Mouse (Mus musculus): ENCODE measurements at regions not wholly inside any gene's neighbourhood (a gene's known extent, or its start where the extent isn't known, plus 50 kb on each side); places are given as distances from the start of the nearest gene placed in this dataset.
A peak's percentile ranks its signal among the peaks of the same experiment; 100 is the strongest.

DNA sequence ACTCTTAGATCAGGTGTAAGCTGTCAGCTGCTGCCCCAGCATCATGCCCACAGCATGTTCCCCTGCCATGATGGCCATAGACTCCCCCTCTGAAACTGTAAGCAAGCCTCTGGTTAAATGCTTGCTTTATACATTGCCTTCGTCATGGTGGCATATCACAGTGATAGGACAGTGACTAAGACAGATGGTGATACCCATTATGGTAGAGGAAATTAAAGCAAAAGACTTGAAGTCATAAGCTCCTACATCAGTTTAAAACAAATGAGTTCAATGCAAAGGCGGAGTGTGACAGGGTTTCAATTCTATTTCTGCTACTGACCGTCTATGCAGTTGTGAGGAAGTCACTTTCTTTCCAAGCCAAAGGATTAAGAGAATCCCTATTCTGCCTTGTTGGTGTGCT, 204.9 kb downstream of the Rps15a start:
- H3K27ac ChIP-seq (ENCODE audit: insufficient read depth, low read depth, low read length): no peak overlapping the region
- no peak overlapping the region for H3K4me3 ChIP-seq (ENCODE audit: insufficient read depth, low read depth, low read length)
- WGBS: 96% methylated on average over 3 of the region's 3 CpGs
- 0 out of 2 replicates have a peak, but pooled peaks cover 2% of the 10 kb centered on the region for H3K4me1 ChIP-seq (ENCODE audit: control insufficient read depth, insufficient read depth, low read length)
- TF ChIP-seq POLR2A (IDR thresholded peaks at IDR 0.05; ENCODE audit: insufficient read depth, low read depth, low read length): no peak

GRCm38 (mm10) chr7:117896528-117896927, 219.5 kb downstream of the Rps15a start:
- TF ChIP-seq POLR2A (IDR thresholded peaks at IDR 0.05; ENCODE audit: insufficient read depth, low read depth, low read length) (no peak), CTCF (IDR thresholded peaks at IDR 0.05; ENCODE audit: insufficient read depth, low read depth, low read length) (no peak)
- H3K27ac ChIP-seq (ENCODE audit: insufficient read depth, low read depth, low read length): no peak overlapping the region
- H3K4me1 ChIP-seq (ENCODE audit: control insufficient read depth, insufficient read depth, low read length): no peaks in the 10 kb centered on the region
- 79% methylated on average over 2 of the region's 2 CpGs for WGBS
- H3K4me3 ChIP-seq (ENCODE audit: insufficient read depth, low read depth, low read length): no peak overlapping the region

- Histone ChIP-seq H3K4me1 (ENCODE audit: control insufficient read depth, insufficient read depth, low read length) (no peaks in the 10 kb centered on the region), H3K27ac (ENCODE audit: insufficient read depth, low read depth, low read length) (no peak overlapping the region), H3K4me3 (ENCODE audit: insufficient read depth, low read depth, low read length) (no peak overlapping the region)
- no peak for TF ChIP-seq CTCF (IDR thresholded peaks at IDR 0.05; ENCODE audit: insufficient read depth, low read depth, low read length)
- TF ChIP-seq POLR2A (IDR thresholded peaks at IDR 0.05; ENCODE audit: insufficient read depth, low read depth, low read length): no peak
- WGBS: 83% methylated on average over 6 of the region's 6 CpGs
Measured at GRCm38 (mm10) chr7:117887288-117887687, 228.7 kb downstream of the Rps15a start.

DNA sequence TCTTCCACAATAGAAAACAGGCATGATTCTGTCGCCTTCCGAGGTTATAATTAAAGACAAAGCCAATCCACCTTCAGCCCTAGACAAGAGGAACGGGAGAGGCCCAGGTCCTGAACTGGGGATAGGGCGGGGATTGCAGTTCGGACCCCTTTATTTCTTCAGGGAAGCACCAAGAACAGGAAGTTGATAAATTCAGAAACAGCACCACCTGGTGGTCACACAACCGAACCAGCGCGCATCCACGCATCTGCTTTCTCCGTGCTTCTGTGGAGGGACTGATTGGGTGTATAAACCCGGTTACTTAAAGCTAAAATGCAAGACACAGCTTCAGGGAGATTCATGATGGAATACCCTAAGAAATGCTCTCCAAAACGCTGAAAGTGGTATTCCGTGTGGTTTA, 233.2 kb downstream of the Rps15a start:
- 4% methylated on average over 13 of the region's 13 CpGs for WGBS
- TF ChIP-seq POLR2A (IDR thresholded peaks at IDR 0.05; ENCODE audit: insufficient read depth, low read depth, low read length): no peak
- TF ChIP-seq CTCF (IDR thresholded peaks at IDR 0.05; ENCODE audit: insufficient read depth, low read depth, low read length): peak; percentile 70

GRCm38 (mm10) chr7:117878903-117879302, 237.1 kb downstream of the Rps15a start:
- 66% methylated on average over 7 of the region's 7 CpGs for WGBS
- no peaks in the 10 kb centered on the region for H3K4me1 ChIP-seq (ENCODE audit: control insufficient read depth, insufficient read depth, low read length)
- H3K4me3 ChIP-seq (ENCODE audit: insufficient read depth, low read depth, low read length): no peak overlapping the region

More for the DNA sequence above, 233.2 kb downstream of the Rps15a start:
- Histone ChIP-seq H3K27ac (ENCODE audit: insufficient read depth, low read depth, low read length) (no peak overlapping the region), H3K4me3 (ENCODE audit: insufficient read depth, low read depth, low read length) (no peak overlapping the region), H3K4me1 (ENCODE audit: control insufficient read depth, insufficient read depth, low read length) (no peaks in the 10 kb centered on the region)

DNA sequence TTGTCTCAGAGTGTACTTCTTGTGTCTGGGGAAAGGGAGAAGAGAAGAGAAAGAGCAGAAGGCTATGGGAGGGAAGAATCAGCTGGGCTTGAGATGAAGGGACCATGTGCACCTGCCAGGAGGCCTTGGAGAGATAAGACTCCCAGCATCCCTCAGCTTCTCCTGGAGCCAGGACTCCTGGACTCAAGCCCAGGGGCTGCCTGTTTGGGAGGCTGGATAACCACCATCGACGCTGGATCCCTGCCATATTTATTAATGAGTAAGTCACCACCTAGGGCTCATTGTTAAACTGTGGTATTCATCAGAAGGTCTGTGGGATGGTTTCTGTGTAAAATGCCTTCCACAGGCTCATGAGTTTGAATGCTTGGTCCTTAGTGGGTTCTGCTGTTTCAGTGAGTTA, 240.7 kb downstream of the Rps15a start:
- 38% methylated on average over 2 of the region's 2 CpGs for WGBS

More at GRCm38 (mm10) chr7:117878903-117879302, 237.1 kb downstream of the Rps15a start:
- no peak overlapping the region for H3K27ac ChIP-seq (ENCODE audit: insufficient read depth, low read depth, low read length)
- TF ChIP-seq POLR2A (IDR thresholded peaks at IDR 0.05; ENCODE audit: insufficient read depth, low read depth, low read length) (no peak), CTCF (IDR thresholded peaks at IDR 0.05; ENCODE audit: insufficient read depth, low read depth, low read length) (no peak)

GRCm38 (mm10) chr7:117859419-117859818, 256.6 kb downstream of the Rps15a start:
- H3K4me3 ChIP-seq (ENCODE audit: insufficient read depth, low read depth, low read length): no peak overlapping the region
- H3K4me1 ChIP-seq (ENCODE audit: control insufficient read depth, insufficient read depth, low read length): no peaks in the 10 kb centered on the region
- 77% methylated on average over 6 of the region's 6 CpGs for WGBS
- no peak overlapping the region for H3K27ac ChIP-seq (ENCODE audit: insufficient read depth, low read depth, low read length)
- TF ChIP-seq POLR2A (IDR thresholded peaks at IDR 0.05; ENCODE audit: insufficient read depth, low read depth, low read length): no peak
- TF ChIP-seq CTCF (IDR thresholded peaks at IDR 0.05; ENCODE audit: insufficient read depth, low read depth, low read length): no peak

More for the DNA sequence above, 240.7 kb downstream of the Rps15a start:
- TF ChIP-seq POLR2A (IDR thresholded peaks at IDR 0.05; ENCODE audit: insufficient read depth, low read depth, low read length): no peak
- no peak overlapping the region for H3K27ac ChIP-seq (ENCODE audit: insufficient read depth, low read depth, low read length)
- no peak overlapping the region for H3K4me3 ChIP-seq (ENCODE audit: insufficient read depth, low read depth, low read length)
- no peaks in the 10 kb centered on the region for H3K4me1 ChIP-seq (ENCODE audit: control insufficient read depth, insufficient read depth, low read length)

GRCm38 (mm10) chr7:117855955-117856354, 260.0 kb downstream of the Rps15a start:
- no peak overlapping the region for H3K4me3 ChIP-seq (ENCODE audit: insufficient read depth, low read depth, low read length)
- H3K27ac ChIP-seq (ENCODE audit: insufficient read depth, low read depth, low read length): no peak overlapping the region
- whole genome bisulfite sequencing: 90% methylated on average over 5 of the region's 5 CpGs
- no peak for TF ChIP-seq POLR2A (IDR thresholded peaks at IDR 0.05; ENCODE audit: insufficient read depth, low read depth, low read length)
- TF ChIP-seq CTCF (IDR thresholded peaks at IDR 0.05; ENCODE audit: insufficient read depth, low read depth, low read length): no peak
- no peaks in the 10 kb centered on the region for H3K4me1 ChIP-seq (ENCODE audit: control insufficient read depth, insufficient read depth, low read length)

DNA sequence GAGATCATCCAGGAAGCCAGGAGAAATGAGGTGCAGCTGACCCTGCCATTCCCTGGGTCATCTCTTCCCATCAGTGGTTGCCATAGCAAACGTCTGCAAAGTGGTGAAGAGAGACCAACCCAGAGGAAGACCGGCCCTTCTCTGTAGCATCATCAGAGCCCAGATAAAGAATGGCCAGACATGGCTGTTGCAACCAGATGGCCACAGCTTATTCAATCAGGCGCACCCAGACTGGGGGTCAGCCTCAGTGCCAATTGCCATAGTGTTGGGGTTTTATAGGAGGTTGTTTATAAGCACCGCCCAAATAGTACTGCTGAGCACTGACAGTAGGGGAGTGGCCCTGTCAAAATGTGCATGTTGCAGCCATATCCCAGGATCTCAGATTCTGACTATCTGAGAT, 262.3 kb downstream of the Rps15a start:
- H3K4me1 ChIP-seq (ENCODE audit: control insufficient read depth, insufficient read depth, low read length): no peaks in the 10 kb centered on the region
- no peak overlapping the region for H3K27ac ChIP-seq (ENCODE audit: insufficient read depth, low read depth, low read length)
- no peak overlapping the region for H3K4me3 ChIP-seq (ENCODE audit: insufficient read depth, low read depth, low read length)
- WGBS: 92% methylated on average over 4 of the region's 4 CpGs
- no peak for TF ChIP-seq CTCF (IDR thresholded peaks at IDR 0.05; ENCODE audit: insufficient read depth, low read depth, low read length)
- TF ChIP-seq POLR2A (IDR thresholded peaks at IDR 0.05; ENCODE audit: insufficient read depth, low read depth, low read length): no peak

- 88% methylated on average over 2 of the region's 2 CpGs for WGBS
- Histone ChIP-seq H3K4me3 (ENCODE audit: insufficient read depth, low read depth, low read length) (no peak overlapping the region), H3K27ac (ENCODE audit: insufficient read depth, low read depth, low read length) (no peak overlapping the region), H3K4me1 (ENCODE audit: control insufficient read depth, insufficient read depth, low read length) (no peaks in the 10 kb centered on the region)
- TF ChIP-seq POLR2A (IDR thresholded peaks at IDR 0.05; ENCODE audit: insufficient read depth, low read depth, low read length): no peak
- TF ChIP-seq CTCF (IDR thresholded peaks at IDR 0.05; ENCODE audit: insufficient read depth, low read depth, low read length): no peak
Measured at GRCm38 (mm10) chr7:117852866-117853265, 263.1 kb downstream of the Rps15a start.

All from olfactory bulb, adult 2 months (tissue).